Mouse (Mus musculus) limb, embryonic 11.5 days (tissue): ENCODE measurements around the gene Bcl7a. TPM values are rescaled to one million over a fixed set of nuclear protein-coding genes. Genes with fewer than 3 reads are reported as not detected.

Source experiments
- ATAC-seq: fragments of 200-750 bp; cut with Nextera tagmentation; 2 replicates; pipeline ENCODE4 v1.8.0; 2017; ENCODE audit warnings: low read depth; ENCODE audit not compliant: insufficient number of reproducible peaks, low FRiP score, low TSS enrichment
- DNase-seq: peaks from one replicate; pipeline ENCODE4 v3.0.0-alpha.2; 2015; ENCODE audit warnings: low spot score
- H3K27ac ChIP-seq: fragments of 300-500 bp; sonication (generic); replicated peaks from 2 replicates; pipeline ENCODE4 v1.5.1; 2014; ENCODE audit warnings: low read depth, mild to moderate bottlenecking, low read length
- H3K27me3 ChIP-seq: fragments of 300-500 bp; sonication (generic); 2 replicates; pipeline ENCODE4 v1.6.1; 2014; ENCODE audit warnings: mild to moderate bottlenecking, low read length, mixed read lengths; ENCODE audit not compliant: control insufficient read depth, insufficient read depth
- H3K36me3 ChIP-seq: fragments of 300-500 bp; sonication (generic); 2 replicates; pipeline ENCODE4 v1.6.1; 2014; ENCODE audit warnings: mild to moderate bottlenecking, low read length, moderate library complexity, mixed read lengths; ENCODE audit not compliant: control insufficient read depth, insufficient read depth
- H3K4me1 ChIP-seq: fragments of 300-500 bp; sonication (generic); 2 replicates; pipeline ENCODE4 v1.6.1; 2014; ENCODE audit warnings: low read length, mixed read lengths; ENCODE audit not compliant: control insufficient read depth, insufficient read depth
- H3K4me2 ChIP-seq: fragments of 300-500 bp; sonication (generic); 2 replicates; pipeline ENCODE4 v1.6.1; 2014; ENCODE audit warnings: low read depth, mild to moderate bottlenecking, moderate library complexity; ENCODE audit not compliant: severe bottlenecking
- H3K4me3 ChIP-seq: fragments of 300-500 bp; sonication (generic); 2 replicates; pipeline ENCODE4 v1.5.1; 2014; ENCODE audit warnings: low read depth, low read length
- H3K9ac ChIP-seq: fragments of 300-500 bp; sonication (generic); 2 replicates; pipeline ENCODE4 v1.6.1; 2014; ENCODE audit warnings: mild to moderate bottlenecking, low read length
- H3K9me3 ChIP-seq: fragments of 300-500 bp; sonication (generic); 2 replicates; pipeline ENCODE4 v1.6.1; 2016; ENCODE audit warnings: low read length; ENCODE audit not compliant: control insufficient read depth
- WGBS: fragments of 180-500 bp; shearing (Covaris S2); extraction: QIAGEN DNeasy Blood & Tissue Kit; methylation state at CpG from one replicate; pipeline ENCODE4 v1.1.7; 2014; 5-methylcytosine and 5-hydroxymethylcytosine counted together
- polyA plus RNA-seq: library from polyadenylated mRNA; unstranded; fragments of >200 nt; fragmentation: Nextera tagmentation; extraction: Ambion mirVana; gene quantifications from 2 replicates; pipeline ENCODE4 v1.2.1, GENCODE M21; 2014

The Bcl7a gene
- polyA plus RNA-seq, 1 experiment from 2014 or later = 44.4 TPM

- Histone ChIP-seq H3K4me3 (peak overlapping the region; percentile 83), H3K27me3 (no peaks in the 10 kb centered on the region), H3K9ac (peak overlapping the region; percentile 87; the same call in 1 of the 2 replicates), H3K36me3 (no peaks in the 10 kb centered on the region), H3K4me1 (peaks cover 23% of the 10 kb centered on the region), H3K4me2 (peak overlapping the region; percentile 90), H3K27ac (peak overlapping the region; percentile 25), H3K9me3 (no peaks in the 10 kb centered on the region)
- ATAC-seq = no peak
- 31% methylated on average over 5 of the region's 5 CpGs for WGBS
- DNase-seq = no peak
Measured at GRCm38 (mm10) chr5:123393786-123394302, 50.2 kb downstream of the Bcl7a start.

- DNase-seq = peak; percentile 95
- H3K36me3 ChIP-seq = no peaks in the 10 kb centered on the region
- peak within 1 kb of the TSS; percentile 83 for H3K4me3 ChIP-seq
- H3K9ac ChIP-seq = peak within 1 kb of the TSS; percentile 87
- H3K4me2 ChIP-seq = peak within 1 kb of the TSS; percentile 90
- peak; percentile 95 for ATAC-seq
- peaks cover 23% of the 10 kb centered on the region for H3K4me1 ChIP-seq
- H3K9me3 ChIP-seq = no peaks in the 10 kb centered on the region
- H3K27ac ChIP-seq = peak within 1 kb of the TSS; percentile 25
- WGBS = under 1% methylated on average over 49 of the region's 50 CpGs
- no peaks in the 10 kb centered on the region for H3K27me3 ChIP-seq
Measured at GRCm38 (mm10) chr5:123394303-123394956, 50.8 kb downstream of the Bcl7a start, which contains the start of gene Mlxip. Mlxip (plus strand) TSS chr5:123394798.

- peak overlapping the region; percentile 83 for H3K4me3 ChIP-seq
Measured at GRCm38 (mm10) chr5:123394957-123395881, 51.6 kb downstream of the Bcl7a start.

GRCm38 (mm10) chr5:123396901-123397464, 53.3 kb downstream of the Bcl7a start:
- ATAC-seq (no peak), DNase-seq (no peak)
- no peaks in the 10 kb centered on the region for H3K36me3 ChIP-seq
- no peak overlapping the region for H3K4me3 ChIP-seq
- H3K27me3 ChIP-seq = no peaks in the 10 kb centered on the region
- H3K9me3 ChIP-seq = no peaks in the 10 kb centered on the region
- H3K27ac ChIP-seq = no peak overlapping the region
- 77% methylated on average over 8 of the region's 8 CpGs for WGBS
- no peak overlapping the region for H3K9ac ChIP-seq
- H3K4me1 ChIP-seq = peaks cover 14% of the 10 kb centered on the region
- H3K4me2 ChIP-seq = no peak overlapping the region; the same call in 1 of the 2 replicates

More at GRCm38 (mm10) chr5:123394957-123395881, 51.6 kb downstream of the Bcl7a start:
- ATAC-seq = peak; percentile 15; the same call in 1 of the 2 replicates
- under 1% methylated on average over 65 of the region's 65 CpGs for WGBS
- Histone ChIP-seq H3K9ac (peak overlapping the region; percentile 87), H3K27ac (peak overlapping the region; percentile 25; the same call in 1 of the 2 replicates), H3K36me3 (no peaks in the 10 kb centered on the region), H3K4me2 (peak overlapping the region; percentile 90), H3K9me3 (no peaks in the 10 kb centered on the region), H3K27me3 (no peaks in the 10 kb centered on the region), H3K4me1 (peaks cover 19% of the 10 kb centered on the region)
- DNase-seq = peak; percentile 62

GRCm38 (mm10) chr5:123397786-123398185, 54.2 kb downstream of the Bcl7a start:
- 83% methylated on average over 11 of the region's 11 CpGs for WGBS

GRCm38 (mm10) chr5:123398856-123399498, 55.3 kb downstream of the Bcl7a start:
- Histone ChIP-seq H3K27me3 (no peaks in the 10 kb centered on the region), H3K4me1 (peaks cover 14% of the 10 kb centered on the region), H3K4me3 (no peak overlapping the region), H3K36me3 (no peaks in the 10 kb centered on the region), H3K27ac (no peak overlapping the region), H3K4me2 (no peak overlapping the region), H3K9ac (no peak overlapping the region), H3K9me3 (no peaks in the 10 kb centered on the region)
- ATAC-seq = no peak
- DNase-seq = no peak
- 93% methylated on average over 4 of the region's 4 CpGs for WGBS

More at GRCm38 (mm10) chr5:123397786-123398185, 54.2 kb downstream of the Bcl7a start:
- Histone ChIP-seq H3K36me3 (no peaks in the 10 kb centered on the region), H3K27me3 (no peaks in the 10 kb centered on the region), H3K4me3 (no peak overlapping the region), H3K4me2 (no peak overlapping the region), H3K9ac (no peak overlapping the region), H3K4me1 (peaks cover 14% of the 10 kb centered on the region), H3K9me3 (no peaks in the 10 kb centered on the region), H3K27ac (no peak overlapping the region)
- no peak for DNase-seq
- no peak for ATAC-seq

- Histone ChIP-seq H3K9me3 (no peaks in the 10 kb centered on the region), H3K27ac (no peak overlapping the region), H3K4me2 (no peak overlapping the region), H3K27me3 (no peaks in the 10 kb centered on the region), H3K9ac (no peak overlapping the region), H3K36me3 (no peaks in the 10 kb centered on the region), H3K4me3 (no peak overlapping the region), H3K4me1 (no peaks in the 10 kb centered on the region)
- WGBS = 95% methylated on average over 3 of the region's 3 CpGs
- DNase-seq = no peak
- ATAC-seq = no peak
Measured at GRCm38 (mm10) chr5:123404480-123404879, 60.8 kb downstream of the Bcl7a start.
